Mouse (Mus musculus): ENCODE data around the gene Olfr484.

- TF ChIP-seq CTCF (conservative IDR thresholded peaks at IDR 0.05; ENCODE audit: low read length), result no peak
- TF ChIP-seq POU5F1 (IDR thresholded peaks at IDR 0.05; ENCODE audit: borderline replicate concordance, low read length), result no peak
- no peak for TF ChIP-seq NANOG (IDR thresholded peaks at IDR 0.05; ENCODE audit: borderline replicate concordance, low read length)
Measured at GRCm38 (mm10) chr7:108121416-108121815, 5.8 kb downstream of the Olfr484 start.
